Mouse (Mus musculus): ENCODE measurements at regions not wholly inside any gene's neighbourhood (a gene's known extent, or its start where the extent isn't known, plus 50 kb on each side); places are given as distances from the start of the nearest gene placed in this dataset.

DNA sequence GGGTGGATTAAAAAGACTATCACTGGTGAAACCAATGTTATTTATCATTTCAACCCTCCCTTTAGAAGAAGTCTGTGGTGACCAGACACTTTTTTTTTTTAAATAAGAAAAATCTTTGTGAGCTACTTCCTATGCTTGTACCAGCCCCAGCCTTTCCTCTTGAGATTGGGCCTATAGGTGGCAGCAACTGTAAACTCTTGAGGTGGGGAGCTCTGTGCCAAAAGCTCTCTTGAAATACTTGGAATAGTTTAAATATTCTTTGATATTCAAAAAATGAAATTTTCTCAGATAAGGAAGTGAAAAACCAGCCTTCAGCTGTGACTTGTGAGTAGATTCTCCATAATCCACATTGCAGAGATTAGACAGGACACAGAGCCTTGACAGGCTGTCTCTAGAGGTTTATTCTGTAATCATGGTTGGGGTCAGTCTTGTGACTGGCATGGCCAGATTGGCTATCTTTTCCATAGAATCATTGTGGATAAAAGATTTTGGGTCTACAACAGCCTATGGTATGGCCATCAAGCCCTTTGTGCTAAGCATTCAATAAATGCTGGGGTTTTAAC, 216.7 kb downstream of the Ndfip2 start:
- no peak overlapping the region for H3K4me2 ChIP-seq
- H3K27ac ChIP-seq (replicated peaks): no peak overlapping the region
- no peaks in the 10 kb centered on the region for H3K36me3 ChIP-seq
- no peaks in the 10 kb centered on the region for H3K4me1 ChIP-seq (replicated peaks)
- ATAC-seq (ENCODE audit: low FRiP score, low read depth): no peak
- no peaks in the 10 kb centered on the region for H3K27me3 ChIP-seq
- H3K9ac ChIP-seq: no peak overlapping the region
- no peaks in the 10 kb centered on the region for H3K9me3 ChIP-seq
- H3K4me3 ChIP-seq: no peak overlapping the region

DNA sequence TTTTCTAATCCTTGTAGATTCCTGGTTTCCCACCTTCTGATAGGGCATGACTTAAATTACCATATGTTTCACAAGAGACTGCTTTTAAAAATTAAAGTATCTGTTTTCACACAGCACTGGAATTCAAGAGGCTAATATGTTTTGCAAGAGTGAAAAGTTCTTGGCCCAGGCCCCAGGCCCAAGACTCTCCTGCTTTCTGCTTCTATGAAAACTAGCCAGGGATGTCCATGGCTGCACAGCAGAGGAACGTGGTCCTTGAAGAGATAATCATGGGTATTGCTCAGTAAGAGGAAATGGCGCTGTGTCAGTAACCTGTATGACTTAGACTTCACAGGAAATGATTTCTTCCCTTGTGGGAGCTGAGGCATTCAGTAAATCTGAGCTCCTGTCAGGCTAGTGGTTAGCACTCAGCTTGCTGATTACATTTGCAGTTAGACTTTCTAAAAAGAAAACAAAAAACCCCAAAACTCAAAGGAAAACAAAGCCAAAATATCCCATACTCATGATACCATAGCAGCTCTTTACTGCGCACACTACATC, 190.6 kb downstream of the Ndfip2 start:
- ATAC-seq (ENCODE audit: low FRiP score, low read depth): no peak
- WGBS: 80% methylated on average over 3 of the region's 3 CpGs
- Histone ChIP-seq H3K27ac (replicated peaks) (no peak overlapping the region), H3K4me1 (replicated peaks) (no peaks in the 10 kb centered on the region), H3K4me3 (no peak overlapping the region), H3K4me2 (no peak overlapping the region), H3K36me3 (no peaks in the 10 kb centered on the region), H3K9ac (no peak overlapping the region), H3K9me3 (no peaks in the 10 kb centered on the region), H3K27me3 (no peaks in the 10 kb centered on the region)

- Histone ChIP-seq H3K27ac (replicated peaks) (no peak overlapping the region), H3K4me1 (replicated peaks) (no peaks in the 10 kb centered on the region), H3K4me2 (no peak overlapping the region), H3K9me3 (no peaks in the 10 kb centered on the region), H3K4me3 (no peak overlapping the region), H3K27me3 (no peaks in the 10 kb centered on the region), H3K36me3 (no peaks in the 10 kb centered on the region), H3K9ac (no peak overlapping the region)
- 78% methylated on average over 5 of the region's 5 CpGs for WGBS
- ATAC-seq (ENCODE audit: low FRiP score, low read depth): no peak
Measured at GRCm38 (mm10) chr14:105447088-105447487, 188.7 kb downstream of the Ndfip2 start.

GRCm38 (mm10) chr14:105435343-105435742, 177.0 kb downstream of the Ndfip2 start:
- WGBS: 85% methylated on average over 6 of the region's 6 CpGs
- no peak overlapping the region for H3K9ac ChIP-seq
- ATAC-seq (ENCODE audit: low FRiP score, low read depth): no peak
- H3K36me3 ChIP-seq: no peaks in the 10 kb centered on the region
- H3K27ac ChIP-seq (replicated peaks): no peak overlapping the region
- no peaks in the 10 kb centered on the region for H3K27me3 ChIP-seq
- no peak overlapping the region for H3K4me2 ChIP-seq
- no peaks in the 10 kb centered on the region for H3K4me1 ChIP-seq (replicated peaks)
- no peak overlapping the region for H3K4me3 ChIP-seq
- no peaks in the 10 kb centered on the region for H3K9me3 ChIP-seq

GRCm38 (mm10) chr14:105433456-105433855, 175.1 kb downstream of the Ndfip2 start:
- no peak for ATAC-seq (ENCODE audit: low FRiP score, low read depth)
- no peaks in the 10 kb centered on the region for H3K4me1 ChIP-seq (replicated peaks)
- H3K9ac ChIP-seq: no peak overlapping the region
- H3K9me3 ChIP-seq: no peaks in the 10 kb centered on the region
- no peak overlapping the region for H3K4me2 ChIP-seq
- H3K4me3 ChIP-seq: no peak overlapping the region
- WGBS: 94% methylated on average over 2 of the region's 2 CpGs
- H3K27me3 ChIP-seq: no peaks in the 10 kb centered on the region
- H3K36me3 ChIP-seq: no peaks in the 10 kb centered on the region
- no peak overlapping the region for H3K27ac ChIP-seq (replicated peaks)

GRCm38 (mm10) chr14:105432670-105433069, 174.3 kb downstream of the Ndfip2 start:
- Histone ChIP-seq H3K27ac (replicated peaks) (no peak overlapping the region), H3K4me3 (no peak overlapping the region), H3K4me2 (no peak overlapping the region), H3K9ac (no peak overlapping the region), H3K27me3 (no peaks in the 10 kb centered on the region), H3K36me3 (no peaks in the 10 kb centered on the region), H3K9me3 (no peaks in the 10 kb centered on the region), H3K4me1 (replicated peaks) (peaks cover 4% of the 10 kb centered on the region; the same call in 1 of the 2 replicates)
- WGBS: 1% methylated on average over 4 of the region's 4 CpGs
- ATAC-seq (ENCODE audit: low FRiP score, low read depth): no peak

DNA sequence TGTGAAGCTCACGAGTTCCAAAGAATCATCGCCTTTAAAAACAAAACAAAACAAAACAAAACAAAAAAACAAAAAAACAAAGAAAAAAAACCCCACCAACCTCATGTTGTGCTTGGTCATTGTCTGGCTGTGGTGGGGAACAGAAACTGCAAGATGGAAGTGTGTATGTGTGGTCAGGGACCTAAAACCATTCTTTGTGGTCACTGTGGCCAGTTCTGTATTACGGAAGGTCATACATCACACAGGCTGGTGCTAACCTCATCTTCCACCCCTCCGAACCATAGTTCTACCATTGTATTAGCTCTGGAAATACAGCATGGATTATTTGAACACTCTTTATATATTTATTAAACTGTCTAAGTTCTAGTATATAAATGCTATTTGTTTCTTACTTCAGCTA, 173.2 kb downstream of the Ndfip2 start:
- no peak for ATAC-seq (ENCODE audit: low FRiP score, low read depth)
- H3K36me3 ChIP-seq: no peaks in the 10 kb centered on the region
- H3K9ac ChIP-seq: no peak overlapping the region
- no peak overlapping the region for H3K4me2 ChIP-seq
- no peak overlapping the region for H3K27ac ChIP-seq (replicated peaks)
- peaks cover 12% of the 10 kb centered on the region; the same call in 1 of the 2 replicates for H3K4me1 ChIP-seq (replicated peaks)
- H3K27me3 ChIP-seq: no peaks in the 10 kb centered on the region
- WGBS: 94% methylated on average over 4 of the region's 4 CpGs
- no peaks in the 10 kb centered on the region for H3K9me3 ChIP-seq
- no peak overlapping the region for H3K4me3 ChIP-seq

- H3K4me3 ChIP-seq: no peak overlapping the region
- H3K4me2 ChIP-seq: no peak overlapping the region
- no peaks in the 10 kb centered on the region for H3K27me3 ChIP-seq
- 88% methylated on average over 5 of the region's 5 CpGs for WGBS
- H3K9ac ChIP-seq: no peak overlapping the region
- H3K9me3 ChIP-seq: no peaks in the 10 kb centered on the region
- ATAC-seq (ENCODE audit: low FRiP score, low read depth): no peak
- H3K27ac ChIP-seq (replicated peaks): no peak overlapping the region
- no peaks in the 10 kb centered on the region for H3K36me3 ChIP-seq
- H3K4me1 ChIP-seq (replicated peaks): peaks cover 12% of the 10 kb centered on the region; the same call in 1 of the 2 replicates
Measured at GRCm38 (mm10) chr14:105429664-105430257, 171.4 kb downstream of the Ndfip2 start.

DNA sequence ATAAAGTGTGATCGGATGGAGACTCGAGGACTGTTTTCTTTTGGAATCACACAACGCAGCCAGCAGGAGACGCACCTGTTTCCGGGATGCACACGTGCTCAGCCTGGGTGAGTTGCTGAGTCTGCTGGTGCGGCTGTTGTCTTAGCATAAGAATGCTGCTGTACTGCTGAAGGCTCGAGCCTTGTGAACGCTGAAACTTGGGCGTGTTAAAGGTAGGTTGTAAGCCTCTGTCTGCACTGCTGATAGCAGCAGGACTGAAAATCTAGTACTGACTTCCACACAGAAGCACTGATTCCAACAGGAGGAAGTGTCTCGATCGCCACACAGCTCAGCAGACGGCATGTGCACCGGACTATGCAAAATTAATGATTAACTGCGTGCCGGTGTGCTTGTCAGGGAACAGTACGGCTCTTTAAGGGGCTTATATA, 169.1 kb downstream of the Ndfip2 start:
- peak overlapping the region; percentile 26 for H3K4me3 ChIP-seq
- WGBS: 13% methylated on average over 17 of the region's 17 CpGs
- no peaks in the 10 kb centered on the region for H3K9me3 ChIP-seq
- no peak overlapping the region for H3K27ac ChIP-seq (replicated peaks)
- peak; percentile 90 for ATAC-seq (ENCODE audit: low FRiP score, low read depth)
- H3K27me3 ChIP-seq: no peaks in the 10 kb centered on the region
- no peaks in the 10 kb centered on the region for H3K36me3 ChIP-seq
- H3K4me2 ChIP-seq: peak overlapping the region; percentile 55
- peaks cover 12% of the 10 kb centered on the region; the same call in 1 of the 2 replicates for H3K4me1 ChIP-seq (replicated peaks)
- H3K9ac ChIP-seq: 0 out of 2 replicates have a peak overlapping the region, but pooled peaks have one; percentile 12

- Histone ChIP-seq H3K9ac (no peak overlapping the region), H3K4me2 (peak overlapping the region; percentile 55), H3K36me3 (no peaks in the 10 kb centered on the region), H3K27me3 (no peaks in the 10 kb centered on the region), H3K9me3 (no peaks in the 10 kb centered on the region), H3K4me3 (no peak overlapping the region), H3K27ac (replicated peaks) (no peak overlapping the region), H3K4me1 (replicated peaks) (peaks cover 12% of the 10 kb centered on the region; the same call in 1 of the 2 replicates)
- peak; percentile 48; the same call in 1 of the 2 replicates for ATAC-seq (ENCODE audit: low FRiP score, low read depth)
- 57% methylated on average over 19 of the region's 19 CpGs for WGBS
Measured at GRCm38 (mm10) chr14:105426597-105427334, 168.4 kb downstream of the Ndfip2 start.

- Histone ChIP-seq H3K36me3 (no peaks in the 10 kb centered on the region), H3K4me3 (no peak overlapping the region), H3K27ac (replicated peaks) (no peak overlapping the region), H3K9ac (no peak overlapping the region), H3K27me3 (no peaks in the 10 kb centered on the region), H3K4me1 (replicated peaks) (no peaks in the 10 kb centered on the region), H3K9me3 (no peaks in the 10 kb centered on the region), H3K4me2 (no peak overlapping the region)
- no peak for ATAC-seq (ENCODE audit: low FRiP score, low read depth)
- 71% methylated on average over 4 of the region's 4 CpGs for WGBS
Measured at GRCm38 (mm10) chr14:105417967-105418366, 159.6 kb downstream of the Ndfip2 start.

- Histone ChIP-seq H3K27me3 (no peaks in the 10 kb centered on the region), H3K4me2 (no peak overlapping the region), H3K36me3 (no peaks in the 10 kb centered on the region), H3K4me1 (replicated peaks) (no peaks in the 10 kb centered on the region), H3K4me3 (no peak overlapping the region), H3K9ac (no peak overlapping the region), H3K27ac (replicated peaks) (no peak overlapping the region), H3K9me3 (no peaks in the 10 kb centered on the region)
- WGBS: 86% methylated on average over 8 of the region's 8 CpGs
- no peak for ATAC-seq (ENCODE audit: low FRiP score, low read depth)
Measured at GRCm38 (mm10) chr14:105417458-105417960, 159.1 kb downstream of the Ndfip2 start.

Data from hindbrain, embryonic 15.5 days (tissue).